Mouse (Mus musculus) right cerebral cortex, adult 2 months (tissue): ENCODE measurements around the gene Spryd4.
A peak's percentile ranks its signal among the peaks of the same experiment; 100 is the strongest.
"Not testable (repeated sequence)": the region's sequence is repeated elsewhere in the genome, so short reads cannot be mapped to it uniquely, and the experiment has no call there.

Source experiments
- DNase-seq, 2 experiments: peaks; one replicate each; pipeline ENCODE4 v3.0.0; 2021 to 2022; ENCODE audit warnings: low spot score in 2 of 2

Gene Spryd4

DNA sequence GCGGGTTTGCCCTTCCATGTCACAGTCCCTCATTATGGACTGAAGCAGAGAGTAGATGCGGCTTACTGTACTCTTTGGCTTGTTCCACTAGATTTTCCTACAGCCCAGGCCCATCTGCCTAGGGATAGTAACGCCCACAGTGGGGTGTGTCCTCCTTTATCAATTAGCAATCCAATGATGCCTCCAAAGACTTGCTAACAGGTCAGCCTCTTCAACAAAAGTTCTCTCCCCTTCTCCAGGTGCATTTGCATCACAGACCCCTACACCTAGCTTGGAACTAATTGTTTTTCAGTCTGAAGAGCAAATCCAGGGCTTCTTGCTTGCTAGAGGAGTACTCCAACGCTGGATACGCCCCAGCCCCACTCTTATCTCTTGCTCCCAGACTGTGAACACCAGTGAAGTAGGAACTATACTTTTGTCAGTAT, 24.4 kb downstream of the Spryd4 start:
- DNase-seq, result no peak

DNA sequence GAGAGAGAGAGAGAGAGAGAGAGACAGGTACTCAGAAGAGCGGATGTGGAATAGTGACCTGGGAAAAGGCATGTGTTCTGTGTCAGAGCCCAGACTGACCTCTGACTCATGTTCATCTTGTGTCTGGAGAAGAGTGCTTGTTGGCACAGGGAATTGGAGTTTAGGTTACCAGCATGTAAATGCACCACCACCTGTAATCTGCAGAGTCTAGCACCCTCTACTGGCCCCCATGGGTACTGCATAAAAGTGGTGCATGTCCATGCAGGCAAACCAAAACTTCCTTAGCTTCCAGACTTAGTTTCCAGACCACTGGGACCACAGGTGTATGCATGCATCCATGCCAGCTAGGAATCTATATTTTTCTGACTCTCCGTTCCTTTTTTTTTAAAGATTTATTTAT, 25.6 kb downstream of the Spryd4 start:
- peak; percentile 82 to 83 for DNase-seq

DNA sequence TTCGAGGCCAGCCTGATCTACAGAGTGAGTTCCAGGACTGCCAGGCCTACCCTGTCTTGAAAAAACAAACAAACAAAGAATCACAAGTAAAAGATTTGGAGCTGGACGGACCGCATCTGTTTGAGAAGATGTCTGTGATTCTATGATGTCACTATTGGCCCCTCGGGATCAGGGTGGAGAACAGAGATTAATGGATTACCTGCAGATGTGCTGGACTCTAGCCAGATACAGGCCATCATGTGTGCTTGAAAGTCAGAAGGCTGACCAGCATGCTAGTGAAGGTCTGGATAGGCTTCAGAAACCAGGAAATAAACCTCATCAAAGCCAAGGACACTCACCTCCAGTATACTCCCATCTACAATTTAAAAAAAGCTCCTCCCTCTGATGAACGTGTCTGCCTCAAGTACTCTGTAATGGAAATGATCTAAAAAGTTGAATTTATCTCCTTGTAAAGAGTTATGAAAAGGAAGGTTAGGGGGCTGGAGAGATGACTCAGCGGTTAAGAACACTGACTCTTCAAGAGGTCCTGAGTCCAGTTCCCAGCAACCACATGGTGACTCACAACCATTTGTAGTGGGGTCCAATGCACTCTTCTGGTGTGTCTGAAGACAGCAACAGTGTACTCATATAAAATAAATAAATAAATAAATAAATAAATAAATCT, 26.2 kb downstream of the Spryd4 start:
- DNase-seq, result no peak

DNA sequence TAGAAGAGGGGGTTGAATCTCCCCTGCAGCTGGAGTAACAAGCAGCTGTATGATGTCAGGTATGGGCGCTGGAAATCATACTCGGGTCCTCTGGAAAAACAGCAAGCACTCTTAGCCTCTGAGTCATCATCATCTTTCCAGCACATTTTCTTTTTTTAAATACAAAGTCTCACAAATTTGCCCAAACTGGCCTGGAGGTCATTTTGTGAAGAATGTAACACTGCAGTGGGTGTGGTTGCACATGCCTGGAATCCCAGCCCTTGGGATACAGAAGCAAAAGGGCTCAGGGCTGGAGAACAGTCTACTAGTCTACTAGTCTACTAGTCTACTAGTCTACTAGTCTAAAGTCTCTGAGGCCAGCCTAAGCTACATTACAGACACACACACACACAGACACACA, 27.3 kb downstream of the Spryd4 start:
- DNase-seq, result no peak

DNA sequence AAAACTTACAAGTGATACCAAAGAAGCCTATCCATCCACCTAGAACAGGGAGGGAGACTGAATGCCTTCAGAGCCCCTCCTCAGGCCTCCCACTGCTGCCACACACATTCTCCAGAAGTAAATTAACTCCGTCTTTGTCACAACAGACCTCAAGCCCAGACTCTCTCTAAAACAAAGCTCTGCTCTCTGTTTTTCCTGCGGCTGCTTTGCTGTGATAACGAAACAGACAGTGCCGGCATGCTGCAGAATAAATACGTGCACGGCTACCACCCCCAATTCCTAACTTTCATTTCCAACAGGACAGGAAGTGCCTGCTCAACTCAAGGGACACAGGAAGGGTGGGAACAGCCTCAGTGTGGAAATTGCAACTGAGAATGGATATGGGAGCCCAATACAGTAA, 31.6 kb downstream of the Spryd4 start, which contains the start of gene Rbms2:
TSS of gene Rbms2 (minus strand) at position 309 of the 400 bp plus-strand sequence.
- DNase-seq, result no peak

DNA sequence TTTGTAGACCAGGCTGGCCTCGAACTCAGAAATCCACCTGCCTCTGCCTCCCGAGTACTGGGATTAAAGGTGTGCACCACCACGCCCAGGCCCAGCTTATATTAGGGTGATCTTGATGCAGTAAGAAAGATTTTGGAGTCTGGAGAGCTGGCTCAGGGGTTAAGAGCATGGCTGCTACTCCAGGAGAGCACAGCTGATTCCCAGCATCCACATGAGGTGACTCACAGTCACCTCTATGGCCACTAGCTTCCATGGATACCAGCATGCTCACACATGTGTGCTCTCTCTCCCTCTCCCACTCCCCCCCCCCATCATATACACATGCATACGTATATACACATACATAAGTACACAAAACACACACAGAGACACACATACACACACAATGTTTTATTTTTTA, 34.3 kb downstream of the Spryd4 start:
- no peak for DNase-seq

DNA sequence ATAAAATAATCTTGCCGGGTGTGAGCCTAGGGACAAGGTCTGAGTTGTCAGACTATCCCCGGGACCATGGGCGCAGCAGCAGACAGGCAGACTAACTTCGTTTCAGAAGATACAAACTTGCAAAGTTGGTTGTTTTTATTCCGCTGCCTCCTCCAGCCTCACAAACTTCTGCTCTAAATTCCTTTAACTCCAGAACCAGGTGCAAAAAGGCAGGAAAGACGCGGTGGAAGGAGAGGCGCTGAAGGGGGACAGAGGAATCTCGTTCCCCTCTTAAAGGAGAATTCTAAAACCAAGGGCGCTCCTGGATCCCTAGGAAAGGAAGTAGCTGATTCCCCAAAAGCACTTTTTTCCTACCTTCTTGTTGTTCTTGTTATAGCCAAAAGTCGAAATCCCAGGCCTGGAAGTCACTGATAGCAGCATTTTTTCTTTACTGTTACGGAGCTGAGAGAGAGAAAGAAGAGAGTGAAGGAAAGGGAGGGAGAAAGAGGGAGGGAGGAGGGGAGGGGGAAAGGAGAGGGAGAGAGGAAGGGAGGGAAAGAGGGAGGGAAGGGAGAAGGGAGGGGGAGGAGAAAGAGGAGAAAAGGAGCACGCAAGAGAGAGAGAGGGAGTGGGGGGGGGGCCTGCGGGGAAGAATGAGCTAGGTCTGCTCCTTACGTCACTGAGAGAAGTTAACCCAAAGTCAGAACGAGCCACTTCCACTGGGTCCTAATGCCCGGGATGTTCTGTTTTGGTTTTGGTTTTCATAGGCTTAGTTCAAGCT, 35.4 kb downstream of the Spryd4 start:
- DNase-seq, result peak; percentile 53 to 74

DNA sequence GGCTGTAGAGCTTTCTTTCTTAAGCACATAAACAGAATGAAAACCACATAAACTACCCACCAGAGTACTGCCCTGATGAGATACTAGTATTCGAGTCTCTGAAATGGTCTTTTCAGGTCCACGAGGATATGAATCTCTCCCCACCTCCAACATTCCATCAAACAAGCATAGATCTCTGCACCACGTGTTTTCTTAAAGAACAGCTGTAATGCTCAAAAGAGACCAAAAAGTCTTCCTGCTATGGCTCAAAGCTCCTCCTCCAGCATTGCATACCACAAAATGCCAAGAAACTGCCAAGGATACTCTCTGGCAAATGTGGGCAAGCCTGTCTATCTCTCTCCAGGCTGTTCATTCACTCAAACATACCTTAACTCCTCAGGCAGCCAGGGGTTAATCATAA, 36.3 kb downstream of the Spryd4 start:
- no peak for DNase-seq

DNA sequence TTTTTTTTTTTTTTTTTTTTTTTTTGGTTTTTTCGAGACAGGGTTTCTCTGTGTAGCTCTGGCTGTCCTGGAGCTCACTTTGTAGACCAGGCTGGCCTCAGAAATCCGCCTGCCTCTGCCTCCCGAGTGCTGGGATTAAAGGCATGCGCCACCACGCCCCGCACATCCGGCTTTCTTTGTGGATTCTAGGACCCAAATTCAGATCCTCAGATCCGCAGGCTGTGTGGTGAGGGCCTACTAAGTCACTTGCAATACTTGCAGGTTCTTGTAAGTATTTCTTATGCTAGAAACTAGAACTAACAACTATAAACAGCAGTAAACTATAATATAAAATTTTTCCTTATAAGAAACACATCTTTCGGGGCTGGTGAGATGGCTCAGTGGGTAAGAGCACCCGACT, 40.3 kb downstream of the Spryd4 start:
- not testable (repeated sequence) for DNase-seq

DNA sequence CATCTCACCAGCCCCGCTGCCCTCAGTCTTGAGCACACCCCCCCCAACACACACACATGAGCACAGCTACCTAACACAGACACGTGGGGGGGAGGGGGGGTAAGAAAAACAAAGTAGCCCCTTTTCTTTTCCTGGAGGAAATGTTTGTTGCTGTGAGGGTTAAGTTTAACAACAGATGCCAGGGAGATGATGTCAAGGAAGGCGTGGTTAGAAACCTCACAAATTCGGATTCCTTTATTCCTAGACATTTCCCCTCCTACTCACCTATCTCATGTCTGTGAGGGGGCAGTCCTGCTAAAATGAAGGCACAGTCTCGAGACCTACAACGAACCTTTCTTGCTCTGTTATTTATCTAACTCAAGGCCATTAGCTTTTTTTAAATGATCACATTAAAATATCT, 44.5 kb downstream of the Spryd4 start:
- DNase-seq, result no peak

DNA sequence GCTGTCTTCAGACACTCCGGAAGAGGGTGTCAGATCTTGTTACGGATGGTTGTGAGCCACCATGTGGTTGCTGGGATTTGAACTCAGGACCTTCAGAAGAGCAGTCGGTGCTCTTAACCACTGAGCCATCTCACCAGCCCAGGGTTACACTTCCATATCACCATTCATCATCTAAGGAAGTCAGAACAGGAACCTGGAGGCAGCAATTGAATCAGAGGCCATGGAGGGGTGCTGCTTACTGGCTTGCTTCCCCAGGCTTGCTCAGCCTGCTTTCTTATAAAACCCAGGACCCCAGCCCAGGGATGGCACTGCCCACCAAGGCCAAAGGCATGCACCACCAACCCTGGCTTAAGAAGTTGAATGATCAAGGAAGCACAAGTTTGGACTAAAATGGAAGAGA, 45.9 kb downstream of the Spryd4 start:
- DNase-seq, result not testable (repeated sequence)
